Mouse (Mus musculus) forelimb bud, embryonic 11.5 days (tissue): Measurements from ENCODE around the gene Dusp5.

Experiments
- DNase-seq: peaks from one replicate; pipeline ENCODE4 v3.0.0-alpha.2; 2012; ENCODE audit warnings: low read depth, low spot score

Dusp5 gene

GRCm38 (mm10) chr19:53543602-53544001 lies 14.7 kb downstream of the Dusp5 start:
- no peak for DNase-seq

DNA sequence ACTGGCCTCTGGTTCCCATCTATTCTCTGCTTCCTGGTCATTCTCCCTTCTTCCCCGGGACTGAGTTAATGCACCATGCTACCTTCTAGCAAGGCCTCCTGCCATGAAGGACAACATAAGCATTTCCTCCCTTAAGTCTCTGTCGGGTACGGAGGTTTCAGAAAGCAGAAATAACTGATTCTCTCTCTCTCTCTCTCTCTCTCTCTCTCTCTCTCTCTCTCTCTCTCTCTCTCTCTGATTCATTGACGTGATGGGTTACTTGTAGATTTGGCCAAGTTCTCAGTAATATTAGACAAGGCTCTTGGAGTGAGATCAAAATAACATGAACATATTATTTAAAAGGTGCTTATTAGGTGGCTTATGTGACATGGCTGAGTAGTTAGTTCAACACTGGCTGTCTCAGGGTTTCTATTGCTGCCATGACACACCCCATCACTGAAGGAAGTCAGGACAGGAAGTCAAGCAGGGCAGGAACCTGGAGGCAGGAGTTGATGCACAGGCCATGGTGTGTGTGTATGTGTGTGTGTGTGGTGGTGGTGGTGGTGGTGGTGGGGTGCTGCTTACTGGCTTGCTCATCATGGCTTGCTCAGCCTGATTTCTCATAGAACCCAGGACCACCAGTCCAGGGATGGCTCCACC lies 16.1 kb downstream of the Dusp5 start:
- DNase-seq, result no peak

- no peak for DNase-seq
Measured at GRCm38 (mm10) chr19:53547597-53547996, 18.7 kb downstream of the Dusp5 start.

DNA sequence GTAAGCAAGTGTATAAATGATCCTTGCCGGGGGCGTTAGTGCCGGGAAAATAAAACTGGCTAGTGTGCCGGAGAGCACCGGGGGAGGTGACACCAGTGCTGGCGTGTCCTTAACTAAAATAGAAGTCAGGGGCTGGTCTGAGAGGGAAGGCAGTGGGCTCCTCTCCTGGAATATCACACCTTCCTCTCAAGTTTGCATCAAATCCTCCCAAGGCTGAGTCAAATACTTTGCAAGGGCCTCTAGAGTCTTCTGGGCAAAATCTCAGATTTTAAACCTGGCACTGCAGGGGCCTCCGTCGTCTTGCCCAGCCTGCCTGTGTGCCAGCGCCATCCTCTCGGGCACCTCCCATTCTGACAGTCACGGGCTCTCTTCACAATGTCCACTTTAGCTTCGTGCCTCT lies 22.1 kb downstream of the Dusp5 start:
- DNase-seq, result no peak

GRCm38 (mm10) chr19:53552216-53552786 lies 23.4 kb downstream of the Dusp5 start:
- DNase-seq, result no peak

DNA sequence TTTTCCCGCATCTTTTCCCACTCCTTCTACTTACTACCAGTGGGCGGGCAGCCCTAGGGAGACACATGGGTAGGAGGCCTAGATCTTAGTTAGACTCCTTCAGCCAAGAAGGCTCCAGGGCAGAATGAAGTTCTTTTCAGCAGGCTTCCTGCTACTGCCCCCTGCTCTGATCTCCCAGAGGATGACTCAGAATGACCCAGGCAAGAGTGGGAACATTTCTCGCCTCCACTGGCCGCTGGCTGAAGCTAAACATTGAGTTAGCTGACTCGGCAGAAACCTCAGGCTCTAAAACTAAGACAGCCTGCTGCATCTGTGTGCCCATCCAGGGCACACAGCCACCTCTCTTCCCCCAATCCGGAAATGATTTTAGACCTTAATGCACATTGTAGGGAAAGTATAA lies 23.9 kb downstream of the Dusp5 start:
- DNase-seq, result no peak

DNA sequence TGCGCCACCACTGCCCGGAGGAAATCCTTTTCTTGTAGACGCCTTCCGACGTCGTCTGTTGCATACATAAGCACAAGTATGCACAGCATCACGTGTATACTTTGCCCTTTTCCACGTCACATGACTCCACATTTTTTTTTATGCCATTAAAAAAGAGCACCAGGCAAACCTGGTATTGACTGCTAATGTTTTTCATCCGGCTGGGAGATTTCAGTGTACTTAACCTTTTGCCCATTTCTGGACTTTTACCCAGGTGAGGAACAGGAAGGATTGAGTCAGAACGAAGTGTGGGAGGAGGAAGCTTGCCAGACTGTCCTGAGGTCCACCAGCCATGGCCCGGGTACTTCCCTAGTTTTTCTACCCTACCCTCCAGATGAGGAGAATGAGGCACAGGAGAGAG lies 25.5 kb downstream of the Dusp5 start:
- no peak for DNase-seq

DNA sequence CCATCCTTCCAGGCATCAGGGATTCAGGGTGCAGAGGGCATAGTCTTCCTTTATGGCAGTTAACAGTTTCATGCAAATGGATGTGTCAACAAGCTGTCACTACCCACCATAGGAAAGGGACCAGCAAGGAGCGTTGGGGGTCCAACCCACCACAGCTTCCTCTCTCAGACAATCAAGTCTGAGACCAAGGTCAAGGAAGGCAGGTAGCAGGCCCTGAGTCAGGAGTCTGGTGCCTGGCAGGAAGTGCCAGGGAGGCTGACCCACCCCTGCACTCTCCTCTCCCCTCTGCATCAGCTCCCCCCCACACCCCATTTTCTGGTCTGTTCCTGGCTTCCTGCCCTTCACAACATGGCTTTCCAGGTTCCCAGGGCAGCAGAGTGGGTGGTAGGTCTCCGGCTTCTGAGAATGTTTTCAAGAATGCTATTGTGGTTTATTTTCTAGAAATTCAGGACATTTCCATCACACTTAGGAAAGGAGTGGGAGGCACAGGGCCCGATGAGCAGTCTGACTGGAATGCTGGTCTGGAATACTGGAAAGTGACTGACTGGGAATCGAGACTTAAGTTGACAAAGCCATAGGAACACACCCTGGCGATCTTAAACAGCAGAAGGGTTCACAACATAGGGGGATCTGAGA lies 26.2 kb downstream of the Dusp5 start:
- DNase-seq, result no peak

DNA sequence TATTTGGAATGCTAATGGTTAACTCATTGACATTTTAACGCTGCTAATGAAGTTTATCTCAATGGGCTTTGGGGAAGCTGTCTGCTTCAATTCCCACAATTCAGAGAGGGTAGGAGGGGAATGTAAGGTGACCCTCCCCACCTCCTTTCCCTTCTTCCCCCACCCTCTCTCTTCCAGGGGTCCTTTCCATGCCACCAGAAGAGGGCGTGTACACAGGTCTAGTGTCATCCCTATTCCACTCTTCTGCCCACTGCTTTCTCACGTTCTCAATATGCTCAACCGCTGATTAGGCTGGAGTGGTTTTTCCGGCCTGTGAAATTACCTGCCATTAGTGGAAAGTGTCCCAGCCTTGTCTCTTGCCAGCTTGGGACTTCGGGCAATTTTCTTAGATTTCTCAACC lies 27.9 kb downstream of the Dusp5 start:
- DNase-seq, result no peak

GRCm38 (mm10) chr19:53557267-53557936 lies 28.5 kb downstream of the Dusp5 start:
- DNase-seq, result no peak

- DNase-seq, result no peak
Measured at GRCm38 (mm10) chr19:53560436-53560835, 31.5 kb downstream of the Dusp5 start.

DNA sequence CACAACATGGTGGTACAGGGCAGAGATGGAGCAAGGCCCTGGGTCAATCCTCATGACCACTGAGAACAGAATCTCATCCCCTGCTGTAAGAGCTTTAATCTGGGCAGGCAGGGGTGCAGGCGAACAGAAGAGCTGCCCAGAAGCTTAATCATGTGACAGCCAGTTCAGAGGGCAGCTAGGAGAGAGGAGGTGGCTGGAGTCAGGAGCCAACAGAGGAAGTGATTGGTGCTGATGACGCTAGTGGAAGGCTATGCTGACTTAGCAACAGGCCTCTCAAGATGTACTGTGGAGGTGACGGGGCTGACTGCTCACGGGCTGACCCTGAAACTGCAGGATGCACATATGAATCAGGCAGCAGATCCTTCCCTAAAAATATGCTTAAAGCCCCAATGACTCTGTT lies 35.3 kb downstream of the Dusp5 start:
- DNase-seq, result no peak

- no peak for DNase-seq
Measured at GRCm38 (mm10) chr19:53565565-53566277, 36.8 kb downstream of the Dusp5 start.

DNA sequence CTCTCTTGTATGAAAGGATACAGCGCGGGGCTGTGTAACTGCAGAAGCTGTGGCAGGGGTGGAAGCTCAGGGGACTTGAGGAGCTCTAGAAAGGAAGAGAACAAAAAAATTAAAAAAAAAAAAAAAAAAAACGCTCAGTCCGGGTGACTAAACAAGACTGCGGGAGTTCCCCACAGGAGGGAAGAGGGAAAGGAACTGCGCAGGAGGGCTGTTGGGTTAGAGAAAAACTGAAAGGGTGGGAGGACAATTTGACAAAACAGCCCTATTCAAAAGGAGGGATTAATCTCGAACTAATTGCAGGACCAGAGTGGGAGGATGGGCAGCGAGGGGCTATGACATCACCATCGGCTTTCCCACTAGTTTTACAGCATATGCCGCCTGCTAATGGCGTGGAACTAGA lies 39.0 kb downstream of the Dusp5 start:
- no peak for DNase-seq

GRCm38 (mm10) chr19:53568553-53568952 lies 39.6 kb downstream of the Dusp5 start:
- no peak for DNase-seq

DNA sequence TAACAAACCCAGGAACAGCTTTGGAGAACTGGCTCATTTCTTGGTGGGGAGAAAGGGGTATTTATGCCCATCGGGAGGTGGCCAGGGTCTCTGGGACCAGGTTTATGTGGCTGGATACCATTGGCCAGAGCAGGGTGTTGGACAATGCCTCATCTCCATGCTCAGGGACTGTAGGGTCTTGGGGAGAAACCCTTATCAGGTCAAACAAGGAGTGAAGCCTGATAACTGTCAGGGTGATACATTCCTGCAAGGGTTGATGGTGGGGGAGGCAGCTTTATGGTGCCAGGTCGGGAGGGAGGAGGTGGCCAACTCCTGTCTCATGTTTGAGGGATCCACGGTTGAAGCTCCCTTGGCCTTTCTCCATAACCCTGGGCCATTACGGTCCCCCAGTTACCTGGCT lies 42.1 kb downstream of the Dusp5 start:
- DNase-seq, result no peak

GRCm38 (mm10) chr19:53571501-53572428 lies 42.9 kb downstream of the Dusp5 start:
- no peak for DNase-seq

DNA sequence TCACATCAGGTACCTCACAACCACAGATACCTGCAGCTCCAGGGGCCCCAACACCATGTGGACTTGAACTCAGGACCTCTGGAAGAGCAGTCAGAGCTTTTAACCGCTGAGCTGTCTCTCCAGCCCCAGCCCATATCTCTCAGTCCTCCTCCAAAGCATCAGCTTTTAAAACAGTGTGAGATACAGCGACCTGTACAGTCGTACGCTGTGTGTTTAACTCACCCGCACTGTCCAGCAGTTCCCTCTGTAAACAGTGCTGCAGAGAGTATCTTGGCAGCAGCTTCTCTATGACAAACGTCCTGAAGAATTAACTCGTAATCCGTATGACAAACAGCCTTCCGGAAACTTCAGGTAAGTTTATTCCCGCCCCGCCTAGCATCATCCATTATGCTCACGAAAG lies 43.7 kb downstream of the Dusp5 start:
- no peak for DNase-seq

- DNase-seq, result no peak
Measured at GRCm38 (mm10) chr19:53573151-53573550, 44.2 kb downstream of the Dusp5 start.

DNA sequence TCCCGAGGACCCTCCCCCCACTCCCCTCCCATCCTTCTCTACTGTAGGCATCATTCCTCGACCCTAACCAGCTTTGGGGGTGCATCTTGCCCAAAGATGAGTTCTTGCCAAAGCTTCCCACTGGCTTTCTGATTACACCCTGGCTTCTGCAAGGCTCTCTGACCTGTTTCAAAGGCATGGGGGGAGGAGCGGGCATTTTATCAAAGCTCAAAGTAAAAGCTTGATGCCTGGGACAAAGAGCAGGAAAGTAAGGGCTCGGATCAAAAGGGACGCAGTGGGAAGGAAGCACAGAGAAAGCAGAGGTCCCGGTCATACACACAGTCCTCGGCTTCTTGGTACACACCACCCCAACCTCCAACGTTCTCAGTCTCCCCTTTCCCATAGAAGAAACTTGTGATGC lies 45.2 kb downstream of the Dusp5 start:
- no peak for DNase-seq

- DNase-seq, result no peak
Measured at GRCm38 (mm10) chr19:53574546-53574945, 45.6 kb downstream of the Dusp5 start.
